ENCODE assay signal across 19 mouse cellular contexts in the genomic region with DNA sequence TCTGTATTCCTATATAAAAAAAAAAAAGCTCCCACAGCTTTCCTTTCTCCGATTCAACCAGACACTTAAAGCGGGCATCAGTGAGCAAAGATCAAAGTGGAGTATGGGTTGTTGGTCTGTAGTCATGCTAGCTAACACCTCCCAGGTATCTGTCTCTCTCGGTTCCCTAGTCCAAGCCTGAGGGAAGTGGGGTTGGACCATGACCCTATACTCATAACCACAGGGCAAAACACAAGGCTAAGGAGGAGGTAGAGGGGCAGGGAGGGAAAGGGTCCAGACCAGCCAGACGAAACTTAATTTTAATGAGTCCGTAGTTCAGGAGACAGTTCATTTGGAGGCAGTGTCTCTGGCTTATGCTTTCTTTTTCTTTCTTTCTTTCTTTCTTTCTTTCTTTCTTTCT. TPM values are rescaled to one million over a fixed set of nuclear protein-coding genes. Genes with fewer than 3 reads are reported as not detected.
DNase-seq lines count a peak whose midpoint lies in the region; ATAC-seq and TF ChIP-seq lines count a peak whose summit lies in the region.
"Had no signal": no experiment of that assay in that cellular context is flagged by ENCODE, and none has a peak within 500 bp of the region (broad histone marks: within the 10 kb centered on the region; RNA-seq: fewer than 3 reads in every experiment).

No protein-coding gene starts in this region.

- 59% methylated on average over 5 of the region's 5 CpGs for WGBS in kidney, postnatal 0 days

- ATAC-seq in kidney, postnatal 0 days (replicated peaks; ENCODE audit: low FRiP score, low read depth), result peak; percentile 85
- ATAC-seq in megakaryocyte progenitor cell, adult 5-6 weeks (replicated peaks; ENCODE audit: poor library complexity), result no peak
- ATAC-seq: activated CD4-positive, CD25-positive, alpha-beta regulatory T cell, adult 4 months; forebrain, embryonic 13.5 days; forebrain, postnatal 0 days; Patski had no signal

- no peaks in the 10 kb centered on the region for H3K4me1 ChIP-seq in kidney, postnatal 0 days (replicated peaks; ENCODE audit: insufficient read depth, low read length)
- H3K4me1 ChIP-seq: embryonic facial prominence, embryonic 10.5 days; forebrain, embryonic 13.5 days; hindbrain, embryonic 10.5 days had no signal

- no peaks in the 10 kb centered on the region for H3K9me3 ChIP-seq in kidney, postnatal 0 days (replicated peaks; ENCODE audit: low read length)
- H3K9me3 ChIP-seq: embryonic facial prominence, embryonic 10.5 days; forebrain, embryonic 13.5 days; heart, embryonic 12.5 days; hindbrain, embryonic 10.5 days had no signal

- no peak overlapping the region for H3K4me3 ChIP-seq in kidney, postnatal 0 days (replicated peaks; ENCODE audit: low read depth, low read length)
- H3K4me3 ChIP-seq: embryonic facial prominence, embryonic 10.5 days; forebrain, embryonic 13.5 days; heart, adult 2 months; heart, embryonic 12.5 days; hindbrain, embryonic 10.5 days had no signal

- H3K4me2 ChIP-seq in kidney, postnatal 0 days (ENCODE audit: low read length), result no peak overlapping the region
- H3K4me2 ChIP-seq: forebrain, embryonic 13.5 days; heart, embryonic 12.5 days had no signal

- no peaks in the 10 kb centered on the region for H3K27me3 ChIP-seq in kidney, postnatal 0 days (ENCODE audit: insufficient read depth, low read length)
- H3K27me3 ChIP-seq: forebrain, embryonic 13.5 days; Patski had no signal

- TF ChIP-seq CTCF in kidney, postnatal 0 days (IDR thresholded peaks at IDR 0.05; ENCODE audit: low read depth), result no peak

- no peaks in the 10 kb centered on the region for H3K36me3 ChIP-seq in kidney, postnatal 0 days (ENCODE audit: insufficient read depth, low read length)
- H3K36me3 ChIP-seq: embryonic facial prominence, embryonic 10.5 days; heart, embryonic 12.5 days; hindbrain, embryonic 10.5 days had no signal

- no peak overlapping the region for H3K9ac ChIP-seq in kidney, postnatal 0 days (ENCODE audit: low read depth, low read length)
- H3K9ac ChIP-seq: forebrain, embryonic 13.5 days; forebrain, postnatal 0 days; heart, embryonic 12.5 days had no signal

- DNase-seq in kidney, adult 18-20 months, result peak; percentile 40
- peak; percentile 60 to 87 for DNase-seq in kidney, adult 8-10 months
- DNase-seq in kidney, postnatal 0 days (ENCODE audit: low spot score), result no peak
- peak; percentile 52 to 86 for DNase-seq in kidney, postnatal 36 days
- DNase-seq in right cerebral cortex, postnatal 25 days, result no peak
- DNase-seq: adrenal gland, adult 2 months; adrenal gland, postnatal 25 days; cerebellum, adult 18-20 months; cerebellum, postnatal 10 days; forebrain, postnatal 0 days; gastrocnemius, postnatal 14 days; heart, adult 2 months had no signal

- H3K27ac ChIP-seq in kidney, postnatal 0 days, result 0 out of 2 replicates have a peak overlapping the region, but pooled peaks have one; percentile 19
- H3K27ac ChIP-seq: embryonic facial prominence, embryonic 10.5 days; forebrain, embryonic 13.5 days; heart, adult 2 months; hindbrain, embryonic 10.5 days had no signal

RNA-seq across cellular contexts. Expression of a gene that starts 10.0 kb away (rescaled TPM):
- polyA plus RNA-seq in kidney, postnatal 0 days (2015; fragmentation: Nextera tagmentation; extraction: Ambion mirVana), result 12.6 and 13.1 TPM in 2 replicates
- 9.5 and 12.2 TPM in 2 replicates for total RNA-seq in megakaryocyte progenitor cell, adult 5-6 weeks (2015)
- 6.8 and 7.7 TPM in 2 replicates for total RNA-seq in megakaryocyte progenitor cell, adult 5-6 weeks (2017)

RNA-seq across cellular contexts. Expression of a gene that starts 18.7 kb away (rescaled TPM):
- 27.6 and 31.2 TPM in 2 replicates for polyA plus RNA-seq in kidney, postnatal 0 days (2015; fragmentation: Nextera tagmentation; extraction: Ambion mirVana)
- 54.2 and 59.0 TPM in 2 replicates for total RNA-seq in megakaryocyte progenitor cell, adult 5-6 weeks (2015)
- total RNA-seq in megakaryocyte progenitor cell, adult 5-6 weeks (2017), result 29.6 and 51.7 TPM in 2 replicates

Comparison
In these comparisons a context has a peak if more than half of its experiments do, and no peak if none do; other contexts are left out.
1. DNase-seq: peak in kidney, adult 18-20 months (single experiment), kidney, adult 8-10 months (2 of 2) and kidney, postnatal 36 days (2 of 2); none in kidney, postnatal 0 days (single experiment) and right cerebral cortex, postnatal 25 days (single experiment).